Mouse (Mus musculus): ENCODE data around the gene Hivep3. TPM values are rescaled to one million over a fixed set of nuclear protein-coding genes. Genes with fewer than 3 reads are reported as not detected.

Hivep3 gene
- polyA plus RNA-seq, 1 experiment from 2014 or later = 16.5 TPM

DNA sequence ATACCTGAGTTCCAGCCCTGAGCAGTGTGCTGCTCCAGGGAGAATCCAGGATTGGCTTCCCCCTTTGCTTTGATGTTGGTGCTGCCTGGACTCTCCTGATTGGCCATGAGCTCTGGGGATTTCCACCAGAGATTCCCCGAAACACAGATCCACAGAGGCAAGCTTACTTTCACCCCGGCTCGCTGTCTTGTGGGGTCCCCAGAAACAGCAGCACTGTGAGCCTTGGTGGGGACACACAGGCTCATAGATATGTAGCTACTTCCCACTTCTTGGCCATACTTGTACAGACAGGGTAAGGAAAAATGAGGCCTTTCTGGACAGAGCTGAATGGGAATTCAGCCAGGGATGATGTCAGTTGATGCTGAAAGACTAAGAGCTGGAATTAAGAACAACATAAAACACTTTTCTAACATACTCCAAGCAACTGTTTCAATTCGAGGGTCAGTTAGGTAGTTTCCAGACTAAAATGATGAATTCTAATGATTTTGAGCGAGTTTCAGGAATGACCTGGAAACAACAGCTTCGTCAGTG is 17.2 kb downstream of the Hivep3 start:
- DNase-seq (ENCODE audit: low spot score) (no peak), ATAC-seq (ENCODE audit: low FRiP score) (no peak)
- Histone ChIP-seq H3K4me3 (replicated peaks; ENCODE audit: low read length) (no peak overlapping the region), H3K36me3 (replicated peaks; ENCODE audit: control insufficient read depth, insufficient read depth) (no peaks in the 10 kb centered on the region), H3K9me3 (ENCODE audit: control insufficient read depth, low read length) (0 out of 2 replicates have a peak, but pooled peaks cover 8% of the 10 kb centered on the region), H3K27ac (no peak overlapping the region), H3K9ac (no peak overlapping the region), H3K4me1 (replicated peaks; ENCODE audit: control insufficient read depth, insufficient read depth, low read length) (no peaks in the 10 kb centered on the region), H3K27me3 (ENCODE audit: control insufficient read depth, insufficient read depth, low read length) (no peaks in the 10 kb centered on the region), H3K4me2 (replicated peaks) (no peak overlapping the region)
- 88% methylated on average over 6 of the region's 6 CpGs for WGBS

DNA sequence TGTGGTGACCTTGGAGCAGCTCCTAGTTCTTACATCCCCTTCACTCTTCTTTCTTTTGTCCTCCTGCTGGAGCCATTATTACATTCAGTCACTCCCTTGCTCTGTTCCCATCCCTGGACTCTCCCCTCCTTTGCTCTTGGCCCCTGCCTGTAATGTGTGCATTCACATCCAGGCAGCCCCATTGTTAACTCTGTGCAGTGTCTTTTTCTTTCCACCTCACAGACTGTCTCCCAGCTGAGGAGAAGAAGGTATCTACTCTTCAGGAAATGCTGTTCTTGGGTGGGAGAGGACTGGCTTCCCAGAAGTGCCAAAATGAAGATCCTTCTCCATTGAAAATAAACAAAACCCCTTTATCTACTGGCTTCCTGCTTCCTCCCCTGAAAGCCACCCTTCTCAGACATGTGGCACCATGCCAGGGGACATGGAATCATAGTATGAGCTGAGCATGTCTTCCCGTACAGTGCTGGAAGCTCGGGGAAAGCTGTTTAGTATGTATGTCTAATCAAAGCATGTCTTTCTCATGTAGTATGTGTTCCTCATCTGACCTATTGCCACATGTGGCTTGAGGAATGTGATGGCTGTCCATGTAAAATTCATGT is 17.9 kb downstream of the Hivep3 start:
- ATAC-seq (ENCODE audit: low FRiP score) (no peak), DNase-seq (ENCODE audit: low spot score) (no peak)
- Histone ChIP-seq H3K4me2 (replicated peaks) (no peak overlapping the region), H3K4me3 (replicated peaks; ENCODE audit: low read length) (no peak overlapping the region), H3K9ac (no peak overlapping the region), H3K4me1 (replicated peaks; ENCODE audit: control insufficient read depth, insufficient read depth, low read length) (no peaks in the 10 kb centered on the region), H3K36me3 (replicated peaks; ENCODE audit: control insufficient read depth, insufficient read depth) (no peaks in the 10 kb centered on the region), H3K27ac (no peak overlapping the region), H3K9me3 (ENCODE audit: control insufficient read depth, low read length) (0 out of 2 replicates have a peak, but pooled peaks cover 8% of the 10 kb centered on the region), H3K27me3 (ENCODE audit: control insufficient read depth, insufficient read depth, low read length) (no peaks in the 10 kb centered on the region)
- WGBS = 57% methylated on average over 2 of the region's 2 CpGs

DNA sequence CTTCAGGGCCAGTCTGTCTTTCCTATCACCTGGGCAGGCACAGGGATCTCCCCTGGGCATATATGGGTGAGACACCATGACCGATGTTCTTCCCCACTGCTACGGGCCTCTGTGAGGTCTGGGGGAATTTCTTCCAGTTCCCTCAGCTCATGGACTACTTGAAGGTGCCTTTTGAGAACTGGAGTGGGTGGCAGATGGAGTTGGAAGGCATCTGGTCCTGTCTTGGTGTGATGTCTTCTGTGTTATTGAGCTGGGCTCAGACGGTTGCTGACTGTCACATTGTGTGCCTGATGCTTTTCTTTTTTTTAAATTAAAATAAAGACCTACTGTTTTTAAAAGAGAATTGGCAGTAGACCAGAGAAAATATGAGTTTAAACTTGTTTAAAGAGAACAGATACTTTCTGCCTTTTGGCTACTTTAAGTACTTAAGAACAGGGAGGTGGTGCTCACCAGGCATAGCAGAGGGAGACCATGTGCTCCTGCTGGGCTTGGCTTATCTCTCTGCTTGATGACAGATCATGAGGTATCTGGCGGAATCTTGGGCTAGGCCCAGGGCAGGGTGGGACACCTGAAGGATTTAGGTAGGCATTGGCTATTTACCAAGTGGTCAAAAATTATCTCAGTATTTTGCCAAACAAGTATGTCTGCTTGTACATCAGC is 26.1 kb downstream of the Hivep3 start:
- H3K4me3 ChIP-seq (replicated peaks; ENCODE audit: low read length) = no peak overlapping the region
- no peak overlapping the region for H3K9ac ChIP-seq
- DNase-seq (ENCODE audit: low spot score) (no peak), ATAC-seq (ENCODE audit: low FRiP score) (no peak)
- H3K36me3 ChIP-seq (replicated peaks; ENCODE audit: control insufficient read depth, insufficient read depth) = no peaks in the 10 kb centered on the region
- no peaks in the 10 kb centered on the region for H3K4me1 ChIP-seq (replicated peaks; ENCODE audit: control insufficient read depth, insufficient read depth, low read length)
- no peak overlapping the region for H3K4me2 ChIP-seq (replicated peaks)
- no peaks in the 10 kb centered on the region for H3K27me3 ChIP-seq (ENCODE audit: control insufficient read depth, insufficient read depth, low read length)
- WGBS = 87% methylated on average over 4 of the region's 4 CpGs
- 0 out of 2 replicates have a peak, but pooled peaks cover 3% of the 10 kb centered on the region for H3K9me3 ChIP-seq (ENCODE audit: control insufficient read depth, low read length)
- no peak overlapping the region for H3K27ac ChIP-seq

DNA sequence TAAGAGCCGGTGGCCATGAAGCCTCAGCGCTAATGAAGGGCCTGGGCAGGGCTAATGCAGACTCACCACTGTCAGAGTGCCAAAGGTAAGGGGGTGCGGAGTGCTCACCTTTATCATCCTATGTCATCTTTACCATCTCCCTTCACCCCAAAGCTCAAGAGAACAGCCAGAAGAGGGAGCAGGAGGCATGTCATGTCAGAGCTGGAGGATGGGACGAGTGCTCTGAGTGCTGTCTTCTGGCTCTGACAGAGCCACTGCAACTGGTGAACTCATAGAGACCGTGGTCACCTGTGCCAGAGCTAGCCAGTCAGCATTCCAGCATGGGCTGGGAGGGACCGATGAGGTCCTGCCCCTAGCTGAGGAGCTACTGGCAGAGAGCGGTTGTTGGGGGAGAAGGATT is 27.2 kb downstream of the Hivep3 start:
- no peak overlapping the region for H3K9ac ChIP-seq
- ATAC-seq (ENCODE audit: low FRiP score) = no peak
- H3K36me3 ChIP-seq (replicated peaks; ENCODE audit: control insufficient read depth, insufficient read depth) = no peaks in the 10 kb centered on the region
- H3K4me2 ChIP-seq (replicated peaks) = no peak overlapping the region
- H3K27ac ChIP-seq = no peak overlapping the region
- WGBS = 82% methylated on average over 7 of the region's 7 CpGs
- DNase-seq (ENCODE audit: low spot score) = no peak
- no peaks in the 10 kb centered on the region for H3K9me3 ChIP-seq (ENCODE audit: control insufficient read depth, low read length)
- no peak overlapping the region for H3K4me3 ChIP-seq (replicated peaks; ENCODE audit: low read length)
- no peaks in the 10 kb centered on the region for H3K27me3 ChIP-seq (ENCODE audit: control insufficient read depth, insufficient read depth, low read length)
- H3K4me1 ChIP-seq (replicated peaks; ENCODE audit: control insufficient read depth, insufficient read depth, low read length) = no peaks in the 10 kb centered on the region

DNA sequence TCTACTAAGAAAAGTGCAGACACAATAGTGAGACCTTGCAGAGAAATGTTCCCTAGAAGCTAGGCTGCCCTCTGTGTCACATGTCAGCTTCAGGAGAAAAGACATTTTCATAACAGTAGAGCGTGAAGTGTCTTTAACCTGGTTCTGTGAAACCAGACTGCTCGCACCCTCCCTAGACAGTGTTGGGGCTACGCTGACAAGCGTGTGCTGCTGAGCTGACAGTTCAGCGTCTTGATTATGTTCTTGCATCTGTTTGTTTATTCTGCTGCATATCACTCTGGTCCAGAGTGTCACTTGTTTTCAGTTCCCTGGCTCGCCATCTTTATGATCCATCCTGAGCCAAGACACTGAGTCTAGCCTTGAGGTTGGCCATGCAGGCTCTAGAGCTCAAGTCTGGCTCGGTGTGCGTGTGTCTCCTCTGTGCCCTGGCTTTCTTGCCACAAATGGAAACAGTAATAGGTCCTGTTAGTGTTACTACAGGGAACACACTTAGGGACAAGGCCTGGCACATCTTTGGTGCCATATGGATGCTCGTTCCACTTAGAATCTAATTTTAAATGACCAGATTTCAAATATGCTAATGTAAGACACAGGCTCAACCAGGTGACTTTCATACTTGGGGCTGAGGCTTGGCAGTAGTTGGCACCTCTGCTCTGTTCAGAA is 28.0 kb downstream of the Hivep3 start:
- Histone ChIP-seq H3K4me2 (replicated peaks) (no peak overlapping the region), H3K4me3 (replicated peaks; ENCODE audit: low read length) (no peak overlapping the region), H3K36me3 (replicated peaks; ENCODE audit: control insufficient read depth, insufficient read depth) (no peaks in the 10 kb centered on the region), H3K9ac (no peak overlapping the region), H3K27ac (no peak overlapping the region), H3K9me3 (ENCODE audit: control insufficient read depth, low read length) (no peaks in the 10 kb centered on the region), H3K27me3 (ENCODE audit: control insufficient read depth, insufficient read depth, low read length) (no peaks in the 10 kb centered on the region), H3K4me1 (replicated peaks; ENCODE audit: control insufficient read depth, insufficient read depth, low read length) (no peaks in the 10 kb centered on the region)
- no peak for ATAC-seq (ENCODE audit: low FRiP score)
- 79% methylated on average over 9 of the region's 9 CpGs for WGBS
- DNase-seq (ENCODE audit: low spot score) = no peak

DNA sequence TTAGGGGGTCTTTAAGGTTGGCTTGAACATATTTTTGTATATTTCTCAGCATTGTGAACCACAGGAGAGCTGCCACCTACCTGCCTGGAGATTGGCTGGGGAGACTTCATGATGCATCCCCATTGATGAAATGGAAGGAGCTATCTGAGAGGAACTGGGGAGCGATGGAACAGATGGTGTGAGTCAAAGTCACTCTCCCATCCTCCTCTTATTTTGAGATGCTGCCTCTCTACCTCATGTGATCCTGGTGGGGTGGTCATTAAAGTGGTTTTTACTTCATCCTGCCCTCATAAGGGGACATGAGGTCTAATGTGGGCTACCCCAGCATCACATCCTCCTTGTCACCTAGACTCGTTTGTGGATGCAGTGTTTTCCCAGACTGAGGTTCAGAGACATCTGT is 28.6 kb downstream of the Hivep3 start:
- no peak overlapping the region for H3K4me2 ChIP-seq (replicated peaks)
- no peak overlapping the region for H3K4me3 ChIP-seq (replicated peaks; ENCODE audit: low read length)
- no peaks in the 10 kb centered on the region for H3K36me3 ChIP-seq (replicated peaks; ENCODE audit: control insufficient read depth, insufficient read depth)
- WGBS = 79% methylated on average over 2 of the region's 2 CpGs
- H3K27me3 ChIP-seq (ENCODE audit: control insufficient read depth, insufficient read depth, low read length) = no peaks in the 10 kb centered on the region
- no peak for DNase-seq (ENCODE audit: low spot score)
- H3K27ac ChIP-seq = no peak overlapping the region
- no peak overlapping the region for H3K9ac ChIP-seq
- H3K4me1 ChIP-seq (replicated peaks; ENCODE audit: control insufficient read depth, insufficient read depth, low read length) = no peaks in the 10 kb centered on the region
- no peaks in the 10 kb centered on the region for H3K9me3 ChIP-seq (ENCODE audit: control insufficient read depth, low read length)
- no peak for ATAC-seq (ENCODE audit: low FRiP score)

DNA sequence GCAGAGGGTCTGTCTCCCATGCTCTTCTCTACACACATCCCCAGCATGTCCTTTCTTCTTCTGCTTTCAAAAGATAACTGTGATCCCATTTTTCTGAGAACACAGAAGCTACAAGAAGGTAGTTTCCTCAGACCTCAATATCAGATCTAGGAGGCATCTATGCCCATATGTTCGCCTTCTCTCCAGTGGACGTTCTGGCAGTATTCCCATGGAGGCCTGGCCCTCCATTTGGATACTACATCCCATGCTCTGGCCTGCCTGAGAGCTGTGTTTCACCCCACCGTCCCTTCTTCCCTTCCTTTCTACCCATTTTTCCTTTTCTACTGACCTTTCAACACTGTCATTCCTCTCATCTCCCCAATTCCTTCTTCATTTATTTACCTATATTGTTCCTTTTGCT is 34.5 kb downstream of the Hivep3 start:
- no peaks in the 10 kb centered on the region for H3K36me3 ChIP-seq (replicated peaks; ENCODE audit: control insufficient read depth, insufficient read depth)
- DNase-seq (ENCODE audit: low spot score) (no peak), ATAC-seq (ENCODE audit: low FRiP score) (no peak)
- WGBS = 91% methylated on average over 3 of the region's 3 CpGs
- no peak overlapping the region for H3K9ac ChIP-seq
- no peak overlapping the region for H3K4me3 ChIP-seq (replicated peaks; ENCODE audit: low read length)
- no peak overlapping the region for H3K4me2 ChIP-seq (replicated peaks)
- no peaks in the 10 kb centered on the region for H3K9me3 ChIP-seq (ENCODE audit: control insufficient read depth, low read length)
- no peaks in the 10 kb centered on the region for H3K4me1 ChIP-seq (replicated peaks; ENCODE audit: control insufficient read depth, insufficient read depth, low read length)
- H3K27ac ChIP-seq = no peak overlapping the region
- no peaks in the 10 kb centered on the region for H3K27me3 ChIP-seq (ENCODE audit: control insufficient read depth, insufficient read depth, low read length)

DNA sequence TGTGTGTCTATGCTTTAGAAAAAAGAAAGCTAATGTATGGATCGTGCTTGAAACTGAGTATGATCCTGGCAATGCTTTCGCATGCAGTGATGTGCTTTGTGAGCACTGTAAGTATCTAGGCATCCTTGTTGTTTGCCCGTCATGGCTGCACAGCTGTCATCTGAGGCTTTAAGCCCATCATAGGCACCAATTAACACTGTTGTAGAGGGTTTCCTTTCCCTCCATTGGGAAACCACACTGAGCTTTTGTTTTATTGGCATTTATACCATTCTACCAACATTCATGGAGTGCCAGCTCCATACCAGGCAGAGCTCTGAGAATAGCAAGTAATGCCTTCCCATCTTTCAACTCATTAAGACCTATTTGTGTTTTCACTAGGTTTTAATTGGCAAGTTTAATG is 42.3 kb downstream of the Hivep3 start:
- Histone ChIP-seq H3K4me3 (replicated peaks; ENCODE audit: low read length) (no peak overlapping the region), H3K4me2 (replicated peaks) (no peak overlapping the region), H3K4me1 (replicated peaks; ENCODE audit: control insufficient read depth, insufficient read depth, low read length) (no peaks in the 10 kb centered on the region), H3K36me3 (replicated peaks; ENCODE audit: control insufficient read depth, insufficient read depth) (no peaks in the 10 kb centered on the region), H3K27me3 (ENCODE audit: control insufficient read depth, insufficient read depth, low read length) (no peaks in the 10 kb centered on the region), H3K9ac (no peak overlapping the region), H3K9me3 (ENCODE audit: control insufficient read depth, low read length) (no peaks in the 10 kb centered on the region), H3K27ac (no peak overlapping the region)
- DNase-seq (ENCODE audit: low spot score) (no peak), ATAC-seq (ENCODE audit: low FRiP score) (no peak)
- 75% methylated on average over 3 of the region's 3 CpGs for WGBS

DNA sequence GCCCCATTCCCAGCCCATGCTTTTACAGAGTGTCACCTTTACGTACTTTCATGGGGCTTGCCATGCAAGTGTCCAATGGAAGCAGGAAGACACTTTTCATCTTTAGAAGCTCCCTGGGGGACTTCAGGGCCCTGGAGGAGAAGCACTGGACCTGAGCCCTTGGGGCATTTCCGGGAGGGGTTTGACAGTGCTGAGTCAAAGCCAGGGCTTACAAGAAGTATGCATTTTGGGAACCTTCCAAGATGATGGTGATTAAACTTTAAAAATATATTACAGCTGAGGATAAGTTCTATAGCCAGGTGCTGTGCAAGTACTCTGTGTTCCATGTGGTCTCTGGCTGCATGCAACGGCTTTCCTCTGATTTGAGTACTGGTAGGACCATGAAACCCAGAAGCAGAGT is 43.6 kb downstream of the Hivep3 start:
- Histone ChIP-seq H3K9ac (no peak overlapping the region), H3K36me3 (replicated peaks; ENCODE audit: control insufficient read depth, insufficient read depth) (no peaks in the 10 kb centered on the region), H3K4me1 (replicated peaks; ENCODE audit: control insufficient read depth, insufficient read depth, low read length) (no peaks in the 10 kb centered on the region), H3K4me2 (replicated peaks) (no peak overlapping the region), H3K27ac (no peak overlapping the region), H3K9me3 (ENCODE audit: control insufficient read depth, low read length) (no peaks in the 10 kb centered on the region), H3K27me3 (ENCODE audit: control insufficient read depth, insufficient read depth, low read length) (no peaks in the 10 kb centered on the region), H3K4me3 (replicated peaks; ENCODE audit: low read length) (no peak overlapping the region)
- DNase-seq (ENCODE audit: low spot score) (no peak), ATAC-seq (ENCODE audit: low FRiP score) (no peak)
- WGBS = 90% methylated on average over 3 of the region's 3 CpGs
